Mouse (Mus musculus) natural killer cell, adult 2 months (primary cell): ENCODE results near the gene Oaz1.

Experiments used
- DNase-seq, 2 experiments: peaks; one replicate each; pipeline ENCODE4 v3.0.0; 2022; ENCODE audit warnings: low spot score in 2 of 2

Oaz1 gene

DNA sequence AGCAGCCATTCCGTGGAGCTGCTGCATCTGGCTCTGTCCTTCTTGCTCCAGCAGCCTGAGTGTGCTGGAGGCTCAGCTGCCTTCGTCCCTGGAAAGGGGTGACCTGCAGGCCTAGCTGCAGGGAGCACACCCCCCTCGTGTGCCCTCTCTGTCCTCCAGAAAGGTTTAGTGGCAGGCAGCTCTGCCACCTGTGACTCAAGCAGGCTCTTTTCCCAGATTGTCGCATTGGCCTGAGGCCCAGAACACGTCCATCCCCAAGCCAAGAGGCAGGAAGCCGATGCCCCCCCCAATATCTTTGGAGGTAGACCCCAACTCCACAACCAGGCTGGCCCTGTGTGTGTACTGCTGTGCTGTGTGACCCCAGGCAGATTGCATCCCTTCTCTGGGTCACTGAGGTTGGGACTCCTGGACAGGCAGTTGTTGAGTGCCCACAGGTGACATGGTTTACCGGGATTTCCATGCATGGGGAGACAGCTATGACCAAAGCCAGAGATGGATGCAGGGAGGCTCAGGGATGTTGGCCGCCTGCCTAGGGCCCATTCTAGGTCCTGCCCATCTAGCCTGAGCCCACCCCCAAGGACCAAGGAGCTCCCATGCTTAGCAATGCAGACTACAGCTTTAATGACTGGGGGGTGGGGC lies 18.7 kb downstream of the Oaz1 start:
- no peak for DNase-seq

DNA sequence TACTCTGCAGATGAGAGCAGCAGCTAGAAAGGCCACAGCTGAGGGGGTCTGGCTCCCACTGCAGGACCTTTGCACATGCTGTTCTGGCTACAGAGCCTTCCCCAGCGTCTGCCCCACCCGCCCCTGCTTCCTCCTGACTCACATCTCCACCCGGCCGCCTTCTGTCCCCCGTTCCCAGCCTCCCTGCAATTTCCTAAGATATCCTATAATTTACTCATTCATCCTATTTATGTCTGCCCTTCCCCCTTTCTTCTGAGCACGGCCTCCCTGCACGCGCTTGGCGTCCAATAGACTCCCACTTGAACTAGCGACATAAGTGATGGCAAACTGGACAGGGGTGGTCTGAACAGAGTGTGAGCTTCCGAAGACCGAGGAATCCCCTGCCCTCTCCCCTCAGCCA lies 19.3 kb downstream of the Oaz1 start:
- DNase-seq: no peak

DNA sequence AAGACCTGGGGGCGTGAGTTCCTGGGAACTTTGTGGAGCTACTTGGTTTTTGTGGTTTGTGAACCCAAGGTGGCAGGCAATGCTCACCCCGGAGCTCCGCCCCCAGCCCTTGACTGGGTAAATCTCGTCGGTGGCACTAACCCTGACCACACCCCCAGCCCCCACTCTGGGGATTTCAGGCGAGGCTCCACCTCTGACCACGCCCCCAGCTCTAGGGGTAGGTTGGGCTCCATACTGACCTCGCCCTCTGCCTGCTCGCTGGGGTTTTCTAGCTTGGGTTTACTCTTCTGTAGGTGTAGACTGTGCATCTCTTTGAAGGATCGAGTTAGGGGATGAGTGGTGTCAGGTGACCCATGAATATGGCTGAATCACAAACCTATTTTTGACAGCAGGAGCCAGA lies 22.1 kb downstream of the Oaz1 start:
- peak; percentile 71 to 78 for DNase-seq

DNA sequence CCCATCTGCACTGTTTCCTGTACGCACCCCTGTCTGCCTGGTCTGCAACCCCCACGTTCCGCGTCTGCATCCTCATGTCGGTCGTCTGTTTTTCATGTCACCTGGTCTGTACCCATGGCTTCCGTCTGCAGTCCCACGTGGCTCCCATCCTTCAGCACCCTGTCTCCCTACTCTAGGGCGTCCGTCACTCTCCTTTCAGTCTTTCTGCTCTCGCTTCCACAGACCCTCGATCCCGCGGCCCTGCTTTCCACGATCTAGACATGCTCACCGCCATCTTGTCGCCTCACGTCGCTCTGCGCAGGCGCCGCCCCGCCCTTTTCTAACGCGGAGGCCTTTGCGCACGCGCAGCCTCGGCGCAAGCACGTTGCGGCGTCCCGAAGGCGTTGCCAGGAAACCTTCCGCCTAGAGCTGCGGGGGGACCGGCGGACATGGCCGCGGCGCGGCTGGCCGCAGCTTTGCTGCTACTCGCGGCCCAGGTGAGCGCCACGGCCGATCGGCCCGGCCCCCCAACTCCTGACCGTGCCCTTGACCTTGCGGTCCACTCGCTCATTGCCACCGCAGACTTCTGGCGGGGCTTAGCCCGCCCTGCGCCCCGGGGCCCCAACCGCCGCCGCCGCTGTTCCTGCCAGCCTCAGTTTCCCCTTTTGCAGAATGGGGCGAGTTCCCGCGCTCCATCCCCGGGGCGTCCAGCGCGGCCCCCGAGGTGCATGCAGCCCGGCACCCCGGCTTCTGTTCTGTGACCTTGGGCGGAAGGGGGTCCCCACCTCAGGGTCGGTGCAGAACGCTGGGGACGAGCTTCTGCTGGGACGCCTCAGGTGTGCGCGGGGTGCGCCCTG lies 28.7 kb downstream of the Oaz1 start, which contains the start of the genes Lsm7 and Sppl2b:
Lsm7 (minus strand) TSS at position 297 of the 836 bp plus-strand sequence.
Sppl2b (plus strand) TSS at position 363 of the 836 bp plus-strand sequence.
- DNase-seq: peak; percentile 97 to 98

DNA sequence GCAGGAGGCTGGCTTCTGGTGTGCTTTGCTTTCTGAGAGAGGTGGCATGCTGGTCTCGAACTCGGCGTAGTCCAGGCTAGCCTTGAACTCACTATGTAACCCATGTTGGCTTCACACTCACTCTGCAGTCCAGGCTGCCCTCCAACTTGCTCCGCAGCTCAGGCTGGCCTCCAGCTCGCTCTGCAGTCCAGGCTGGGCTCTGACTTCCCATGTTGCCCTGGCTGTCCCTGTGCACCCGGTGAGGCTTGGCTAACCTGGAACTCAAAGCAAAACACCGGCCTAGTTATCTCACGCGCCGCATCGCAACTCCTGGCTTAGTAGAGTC lies 29.3 kb downstream of the Oaz1 start:
- DNase-seq: no peak

DNA sequence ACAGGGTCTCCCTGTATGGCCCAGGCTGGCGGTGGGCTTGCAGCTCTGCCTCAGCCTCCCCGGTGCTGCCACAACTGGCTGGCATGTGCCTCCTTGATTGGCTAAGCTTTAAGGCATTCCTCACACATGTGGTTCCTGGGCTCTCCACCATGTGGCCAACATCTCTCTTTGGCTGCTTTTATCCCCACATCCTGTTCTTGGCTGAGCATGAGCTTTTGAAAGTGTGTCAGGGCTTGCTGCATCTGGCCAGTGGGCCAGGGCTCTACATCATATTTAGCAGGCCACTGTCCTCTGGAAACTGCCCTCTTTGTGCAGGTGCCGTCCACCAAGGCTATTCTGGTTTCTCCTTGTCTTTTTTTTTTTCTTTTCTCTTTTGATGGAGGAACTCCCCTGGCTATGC lies 29.8 kb downstream of the Oaz1 start:
- peak; percentile 26 to 41 for DNase-seq

DNA sequence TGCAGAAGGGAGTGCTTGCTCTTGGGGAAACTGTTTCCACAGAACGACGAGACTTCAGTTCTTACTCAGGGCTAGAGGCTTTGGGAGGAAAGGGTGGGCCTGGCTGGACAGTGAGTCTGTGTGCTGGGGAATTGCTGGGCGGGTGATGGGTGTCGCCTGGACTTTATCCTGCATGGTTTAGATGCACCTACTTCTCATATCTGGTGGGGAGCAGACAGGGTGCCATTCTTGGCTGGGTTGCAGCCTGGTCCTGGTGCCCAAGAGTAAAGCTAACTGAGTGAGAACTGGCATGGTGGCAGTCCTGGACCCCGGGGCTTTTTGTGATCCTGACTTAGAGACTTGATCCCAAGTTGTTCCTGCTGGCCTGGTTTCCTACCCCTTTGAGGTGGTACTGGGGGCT lies 30.5 kb downstream of the Oaz1 start:
- no peak for DNase-seq

DNA sequence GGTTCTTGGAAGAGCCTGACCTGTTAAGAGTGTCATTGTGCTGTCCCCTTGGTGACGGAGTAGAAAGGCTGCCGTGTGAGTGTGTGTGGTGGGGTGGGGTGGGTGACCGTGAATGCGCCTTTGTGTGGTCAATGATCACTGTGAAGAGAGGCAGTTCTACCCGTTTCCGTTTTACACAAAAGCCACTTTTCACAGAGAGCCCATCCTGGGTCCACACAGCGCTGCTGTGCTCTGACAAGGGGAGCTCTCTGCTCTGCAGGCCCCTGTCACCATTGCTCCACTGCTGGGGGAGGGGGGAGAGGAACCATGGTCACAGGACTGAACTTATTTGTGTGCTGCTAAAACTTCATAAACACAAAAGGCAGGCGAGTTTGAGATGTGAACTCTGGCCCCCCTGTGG lies 30.9 kb downstream of the Oaz1 start:
- DNase-seq: peak; percentile 58 to 77

DNA sequence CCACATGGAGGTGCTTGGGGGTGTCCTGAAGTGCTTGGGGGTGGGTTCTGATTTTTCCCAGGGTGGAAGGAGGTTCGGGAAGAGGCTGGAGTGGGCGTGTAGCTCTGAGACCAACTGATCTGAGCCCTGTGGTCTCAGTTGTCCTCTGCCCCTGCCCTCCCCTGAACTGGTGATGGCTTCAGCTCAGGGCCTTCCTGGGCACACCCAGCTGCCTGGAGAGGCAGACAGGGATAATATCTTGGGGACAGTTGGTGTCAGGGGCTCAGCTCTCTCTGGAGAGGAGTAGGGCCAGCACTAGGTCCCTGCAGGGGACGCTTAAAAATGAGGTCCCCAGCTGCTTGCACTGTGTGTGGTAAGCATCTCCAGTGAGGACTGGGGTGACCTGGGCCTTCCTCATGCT lies 31.4 kb downstream of the Oaz1 start:
- no peak for DNase-seq

DNA sequence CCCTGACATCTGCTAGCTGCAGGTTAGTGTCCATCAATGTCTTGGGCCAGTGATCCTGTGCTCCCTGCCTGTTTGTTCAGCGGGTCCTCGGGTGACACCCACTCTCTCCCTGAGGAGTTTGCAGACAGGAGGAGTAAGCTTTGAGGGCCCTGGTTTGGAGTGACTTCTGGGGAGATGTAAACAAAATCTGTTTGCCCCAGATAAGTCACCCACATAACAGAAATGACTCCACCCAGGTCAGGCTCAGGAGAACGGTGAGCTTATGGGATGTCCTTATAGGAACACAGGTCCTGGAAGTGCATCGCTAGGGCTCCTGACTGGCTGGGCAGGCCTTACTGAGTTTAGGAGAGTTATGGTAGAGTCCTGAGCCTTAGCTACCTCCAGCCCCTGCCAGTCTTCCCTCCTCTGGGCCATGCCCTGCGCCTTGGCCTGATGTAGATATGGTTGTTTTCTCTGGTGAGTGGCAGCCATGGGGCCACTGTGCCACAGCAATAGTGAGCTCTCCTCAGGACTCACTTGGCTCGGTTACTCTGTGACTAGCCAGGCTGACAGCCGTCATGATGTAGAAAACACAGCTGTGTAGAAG lies 32.0 kb downstream of the Oaz1 start:
- no peak for DNase-seq

DNA sequence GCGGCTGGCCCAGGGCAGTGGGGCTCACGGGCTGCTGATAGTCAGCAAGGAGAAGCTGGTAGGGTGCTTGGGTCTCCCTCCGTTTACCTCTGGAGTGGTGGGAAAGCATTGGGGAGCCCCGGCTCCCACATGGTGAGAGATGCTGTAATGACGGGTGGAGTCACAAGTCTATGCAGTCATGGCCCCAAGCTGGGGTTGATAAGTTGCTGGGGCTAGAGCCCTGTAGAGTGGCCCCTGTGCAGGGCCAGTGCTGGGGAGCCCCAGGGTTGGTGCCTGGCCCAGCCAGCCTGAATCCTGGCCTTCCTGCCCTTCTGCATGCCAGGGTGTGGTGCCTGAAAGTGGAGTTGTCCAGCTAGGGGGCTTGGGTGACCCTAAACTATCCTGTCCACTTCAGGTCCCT lies 35.8 kb downstream of the Oaz1 start:
- DNase-seq: no peak

DNA sequence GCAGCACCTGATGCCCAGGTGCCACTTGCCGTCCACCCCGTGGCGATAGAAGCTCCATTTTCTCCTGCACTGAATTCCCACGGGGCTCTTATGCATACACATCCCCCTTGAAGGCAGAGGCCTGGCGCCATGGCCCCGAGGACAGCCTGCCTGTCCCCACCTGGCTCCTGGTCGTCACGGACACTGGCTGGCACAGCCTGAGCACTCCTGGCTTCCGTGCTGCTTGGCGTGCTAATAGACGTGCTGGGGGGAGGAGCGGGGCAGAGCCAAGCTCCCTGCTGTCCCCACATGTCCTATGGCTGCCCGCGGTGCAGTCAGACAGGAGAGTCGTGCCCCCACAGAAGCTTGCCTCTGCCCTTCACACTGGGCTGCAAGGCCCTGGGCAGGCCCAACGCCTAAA lies 38.0 kb downstream of the Oaz1 start:
- DNase-seq: no peak

DNA sequence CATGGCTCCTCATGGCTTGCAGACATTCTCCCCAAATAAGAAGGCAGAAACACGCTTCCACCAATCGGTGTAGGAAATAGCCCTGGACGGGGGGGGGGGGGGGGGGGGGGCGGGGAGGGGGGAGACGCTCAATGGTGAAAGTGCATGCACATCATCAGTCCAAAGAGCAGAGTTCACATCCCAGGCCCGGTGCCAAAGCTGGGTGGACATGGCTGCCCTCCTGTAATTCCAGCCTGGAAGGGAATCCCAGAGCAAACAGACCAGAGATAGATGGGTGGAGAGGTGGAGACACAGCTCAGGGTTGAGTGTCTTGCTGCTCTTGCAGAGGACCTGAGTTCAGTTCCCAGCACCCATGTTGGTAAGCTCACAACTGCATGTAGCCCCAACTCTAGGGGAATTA lies 44.5 kb downstream of the Oaz1 start:
- DNase-seq: no peak

DNA sequence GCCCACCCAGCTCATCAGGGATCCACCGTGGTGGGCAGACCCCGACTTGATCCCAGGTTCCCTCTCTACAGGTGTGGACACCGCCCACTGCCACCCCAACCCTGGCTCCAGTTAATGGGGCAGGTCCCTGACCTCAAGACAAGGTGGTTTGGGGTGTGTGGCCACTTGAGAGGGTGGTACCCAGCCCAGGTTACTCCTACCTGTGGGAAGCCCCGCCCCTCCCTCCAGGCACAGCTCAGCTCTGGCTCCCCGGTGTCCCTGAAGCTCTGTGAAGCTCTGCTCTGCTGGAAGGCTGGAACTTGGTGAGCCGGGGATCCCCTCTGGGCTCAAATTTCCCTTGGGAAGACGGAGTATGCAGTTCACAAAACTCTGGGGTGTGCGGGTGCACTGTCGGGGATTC lies 45.1 kb downstream of the Oaz1 start, which contains the start of gene Tmprss9:
Tmprss9 (plus strand) TSS at position 268 of the 400 bp plus-strand sequence.
- no peak for DNase-seq

DNA sequence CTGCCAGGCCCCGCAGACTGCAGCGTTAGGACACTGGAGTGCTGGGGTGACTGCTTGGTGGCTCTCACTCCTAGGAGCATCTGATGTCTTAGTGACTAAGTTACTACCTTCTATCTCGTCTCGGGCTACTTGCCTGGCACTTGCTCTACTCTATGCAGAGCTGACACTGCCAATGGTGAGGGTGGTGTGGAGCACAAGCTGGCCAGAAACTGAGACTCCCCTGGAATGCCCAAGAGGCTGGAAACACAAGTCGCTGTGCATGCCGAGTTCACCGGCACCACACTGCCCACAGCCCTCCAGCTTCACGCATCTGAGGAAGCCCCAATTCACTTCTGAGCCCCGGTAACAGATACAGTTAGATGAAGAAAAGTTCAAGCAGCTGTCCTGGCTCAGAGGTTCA lies 47.6 kb downstream of the Oaz1 start:
- no peak for DNase-seq

DNA sequence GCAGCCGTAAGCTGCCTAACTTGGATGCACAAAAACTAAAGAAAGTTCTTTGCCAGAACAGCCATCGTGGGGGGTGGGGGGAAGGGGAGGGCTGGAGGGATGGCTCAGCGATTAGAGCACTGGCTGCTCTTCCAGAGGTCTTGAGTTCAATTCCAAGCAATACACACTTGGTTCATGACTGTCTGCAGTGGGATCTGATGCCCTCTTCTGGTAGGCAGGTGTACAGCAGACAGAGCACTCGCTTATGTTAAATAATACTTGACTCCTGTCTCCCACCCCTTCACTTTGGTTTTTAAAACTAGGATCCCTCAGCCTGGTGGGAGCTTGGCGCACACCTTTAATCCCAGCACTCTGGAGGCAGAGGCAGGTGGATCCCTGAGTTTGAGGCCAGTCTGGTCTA lies 49.6 kb downstream of the Oaz1 start:
- peak; percentile 50 to 65 for DNase-seq

DNA sequence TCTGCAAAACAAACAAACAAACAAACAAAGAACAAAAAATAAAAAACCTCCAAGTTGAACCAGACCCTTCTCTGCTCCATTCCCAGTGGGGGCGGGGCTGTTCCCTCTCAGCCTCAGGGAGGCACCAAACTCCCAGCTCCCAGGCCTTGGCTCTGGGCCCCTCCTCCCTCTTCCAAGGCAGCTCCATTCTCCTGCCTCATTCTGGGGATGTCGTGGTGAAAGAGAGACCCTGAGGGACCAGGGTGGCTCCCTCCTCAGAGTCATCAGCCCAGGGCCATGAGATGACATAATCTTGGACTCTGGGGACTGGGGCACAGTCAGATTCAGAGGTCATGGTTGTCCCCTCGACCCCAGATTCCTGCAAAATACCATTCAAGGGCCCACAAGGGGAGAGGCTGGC lies 50.1 kb downstream of the Oaz1 start:
- no peak for DNase-seq
